ENCODE assay signal across 8 mouse cellular contexts in the genomic region with DNA sequence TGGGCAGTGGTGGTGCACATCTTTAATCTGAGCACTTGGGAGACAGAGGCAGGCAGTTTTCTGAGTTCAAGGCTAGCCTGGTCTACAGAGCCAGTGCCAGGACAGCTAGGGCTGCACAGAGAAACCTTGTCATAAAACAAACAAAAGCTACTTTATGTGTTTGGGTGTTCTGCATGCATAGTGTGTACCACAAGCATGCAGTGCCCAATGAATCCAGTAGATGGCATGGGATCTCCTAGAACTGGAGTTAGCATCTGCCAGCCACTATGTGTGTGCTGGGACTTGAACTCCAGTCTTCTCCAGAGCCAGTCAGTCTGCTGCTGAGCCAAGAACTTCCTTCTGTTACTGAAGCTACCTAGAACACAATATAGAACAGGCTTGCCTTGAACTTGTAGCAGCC. TPM values are rescaled to one million over a fixed set of nuclear protein-coding genes. Genes with fewer than 3 reads are reported as not detected.
A peak's percentile ranks its signal among the peaks of the same experiment; 100 is the strongest.
DNase-seq lines count a peak whose midpoint lies in the region; ATAC-seq and TF ChIP-seq lines count a peak whose summit lies in the region.

No protein-coding gene starts in this region.

- H3K4me1 ChIP-seq in heart, embryonic 16.5 days (ENCODE audit: control insufficient read depth, insufficient read depth, low read length), result peaks cover 28% of the 10 kb centered on the region
- H3K4me1 ChIP-seq in limb, embryonic 14.5 days (ENCODE audit: control insufficient read depth, insufficient read depth, low read length), result peaks cover 25% of the 10 kb centered on the region
- H3K4me1 ChIP-seq in midbrain, embryonic 16.5 days (ENCODE audit: control insufficient read depth, insufficient read depth, low read length), result peaks cover 42% of the 10 kb centered on the region

- no peak overlapping the region for H3K9ac ChIP-seq in heart, embryonic 16.5 days (ENCODE audit: low read length)
- H3K9ac ChIP-seq in limb, embryonic 14.5 days (ENCODE audit: low read depth, low read length, severe bottlenecking), result 0 out of 2 replicates have a peak overlapping the region, but pooled peaks have one; percentile 82
- H3K9ac ChIP-seq in midbrain, embryonic 16.5 days (ENCODE audit: low read depth, low read length), result no peak overlapping the region

- H3K9me3 ChIP-seq in heart, embryonic 16.5 days (replicated peaks; ENCODE audit: control insufficient read depth, low read length), result no peaks in the 10 kb centered on the region
- H3K9me3 ChIP-seq in limb, embryonic 14.5 days (ENCODE audit: control insufficient read depth, low read length), result no peaks in the 10 kb centered on the region
- H3K9me3 ChIP-seq in midbrain, embryonic 16.5 days (replicated peaks; ENCODE audit: control insufficient read depth, low read length, poor library complexity, severe bottlenecking), result no peaks in the 10 kb centered on the region

- DNase-seq in kidney, adult 9 months, result peak; percentile 63
- DNase-seq in kidney, adult 11 months, result no peak
- DNase-seq in ZHBTc4 (ENCODE audit: low read depth, low spot score), result peak; percentile 91
- no peak for DNase-seq in limb, embryonic 14.5 days (ENCODE audit: low spot score)
- no peak for DNase-seq in left cerebral cortex, adult 9 months (ENCODE audit: low spot score in 2 of 2)
- no peak for DNase-seq in layer of hippocampus, adult 9-11 months

- peaks cover 40% of the 10 kb centered on the region for H3K36me3 ChIP-seq in heart, embryonic 16.5 days (ENCODE audit: control insufficient read depth, insufficient read depth)
- H3K36me3 ChIP-seq in limb, embryonic 14.5 days (ENCODE audit: control insufficient read depth, insufficient read depth, low read length), result peaks cover 51% of the 10 kb centered on the region
- peaks cover 18% of the 10 kb centered on the region for H3K36me3 ChIP-seq in midbrain, embryonic 16.5 days (ENCODE audit: control insufficient read depth, insufficient read depth, low read length)

- no peak for TF ChIP-seq POLR2A in limb, embryonic 14.5 days (IDR thresholded peaks at IDR 0.05; ENCODE audit: borderline replicate concordance, extremely low read depth, insufficient read depth, insufficient read length)

- peak overlapping the region; percentile 78 for H3K4me2 ChIP-seq in heart, embryonic 16.5 days (ENCODE audit: low read depth, low read length)
- H3K4me2 ChIP-seq in limb, embryonic 14.5 days (replicated peaks; ENCODE audit: low read depth, low read length, severe bottlenecking), result peak overlapping the region; percentile 96
- H3K4me2 ChIP-seq in midbrain, embryonic 16.5 days (ENCODE audit: low read length), result peak overlapping the region; percentile 99

- H3K27me3 ChIP-seq in heart, embryonic 16.5 days (ENCODE audit: control insufficient read depth, insufficient read depth, low read length), result no peaks in the 10 kb centered on the region
- no peaks in the 10 kb centered on the region for H3K27me3 ChIP-seq in limb, embryonic 14.5 days (ENCODE audit: control insufficient read depth, insufficient read depth, low read length)
- no peaks in the 10 kb centered on the region for H3K27me3 ChIP-seq in midbrain, embryonic 16.5 days (ENCODE audit: control insufficient read depth, insufficient read depth, low read depth, low read length)

- no peak for ATAC-seq in heart, embryonic 16.5 days (replicated peaks; ENCODE audit: extremely low read depth, insufficient read depth, low FRiP score)
- no peak for ATAC-seq in limb, embryonic 14.5 days (ENCODE audit: low FRiP score, low read depth)
- ATAC-seq in midbrain, embryonic 16.5 days, result no peak

- H3K4me3 ChIP-seq in heart, embryonic 16.5 days (ENCODE audit: low read length), result peak overlapping the region; percentile 75
- peak overlapping the region; percentile 80 for H3K4me3 ChIP-seq in limb, embryonic 14.5 days (replicated peaks; ENCODE audit: low read length)
- peak overlapping the region; percentile 89 for H3K4me3 ChIP-seq in midbrain, embryonic 16.5 days (ENCODE audit: low read depth, low read length)

- H3K27ac ChIP-seq in heart, embryonic 16.5 days (ENCODE audit: low read length), result no peak overlapping the region
- H3K27ac ChIP-seq in limb, embryonic 14.5 days (replicated peaks; ENCODE audit: low read depth, low read length), result no peak overlapping the region
- H3K27ac ChIP-seq in midbrain, embryonic 16.5 days (ENCODE audit: low read length), result no peak overlapping the region

RNA-seq across cellular contexts. Expression of gene Dvl2, which starts 1.5 kb away (rescaled TPM):
- polyA plus RNA-seq in heart, embryonic 16.5 days (2015; fragmentation: Nextera tagmentation; extraction: Ambion mirVana), result 17.1 and 19.2 TPM in 2 replicates
- polyA plus RNA-seq in limb, embryonic 14.5 days (2012; rRNA removed), result 65.4 and 81.0 TPM in 2 replicates
- polyA plus RNA-seq in limb, embryonic 14.5 days (2014; fragmentation: Nextera tagmentation; extraction: Ambion mirVana), result 40.3 and 47.0 TPM in 2 replicates
- 21.9 and 26.1 TPM in 2 replicates for polyA plus RNA-seq in midbrain, embryonic 16.5 days (2015; fragmentation: Nextera tagmentation; extraction: Ambion mirVana)

RNA-seq across cellular contexts. Expression of gene Phf23, which starts 6.3 kb away (rescaled TPM):
- polyA plus RNA-seq in heart, embryonic 16.5 days (2015; fragmentation: Nextera tagmentation; extraction: Ambion mirVana), result 42.0 and 43.9 TPM in 2 replicates
- polyA plus RNA-seq in limb, embryonic 14.5 days (2012; rRNA removed), result 66.7 and 69.2 TPM in 2 replicates
- 51.7 and 60.5 TPM in 2 replicates for polyA plus RNA-seq in limb, embryonic 14.5 days (2014; fragmentation: Nextera tagmentation; extraction: Ambion mirVana)
- polyA plus RNA-seq in midbrain, embryonic 16.5 days (2015; fragmentation: Nextera tagmentation; extraction: Ambion mirVana), result 51.2 and 58.6 TPM in 2 replicates

RNA-seq across cellular contexts. Expression of gene Gabarap, which starts 10.9 kb away (rescaled TPM):
- 421 and 428 TPM in 2 replicates for polyA plus RNA-seq in heart, embryonic 16.5 days (2015; fragmentation: Nextera tagmentation; extraction: Ambion mirVana)
- 431 and 477 TPM in 2 replicates for polyA plus RNA-seq in limb, embryonic 14.5 days (2012; rRNA removed)
- 574 and 593 TPM in 2 replicates for polyA plus RNA-seq in limb, embryonic 14.5 days (2014; fragmentation: Nextera tagmentation; extraction: Ambion mirVana)
- 527 and 528 TPM in 2 replicates for polyA plus RNA-seq in midbrain, embryonic 16.5 days (2015; fragmentation: Nextera tagmentation; extraction: Ambion mirVana)

RNA-seq across cellular contexts. Expression of gene Acadvl, which starts 13.3 kb away (rescaled TPM):
- 276 and 298 TPM in 2 replicates for polyA plus RNA-seq in heart, embryonic 16.5 days (2015; fragmentation: Nextera tagmentation; extraction: Ambion mirVana)
- 52.9 and 55.4 TPM in 2 replicates for polyA plus RNA-seq in limb, embryonic 14.5 days (2012; rRNA removed)
- polyA plus RNA-seq in limb, embryonic 14.5 days (2014; fragmentation: Nextera tagmentation; extraction: Ambion mirVana), result 71.8 and 77.0 TPM in 2 replicates
- polyA plus RNA-seq in midbrain, embryonic 16.5 days (2015; fragmentation: Nextera tagmentation; extraction: Ambion mirVana), result 56.3 and 61.6 TPM in 2 replicates

RNA-seq across cellular contexts. Expression of gene Dlg4, which starts 14.9 kb away (rescaled TPM):
- polyA plus RNA-seq in heart, embryonic 16.5 days (2015; fragmentation: Nextera tagmentation; extraction: Ambion mirVana), result 4.6 and 4.7 TPM in 2 replicates
- polyA plus RNA-seq in limb, embryonic 14.5 days (2012; rRNA removed), result 89.6 and 99.8 TPM in 2 replicates
- polyA plus RNA-seq in limb, embryonic 14.5 days (2014; fragmentation: Nextera tagmentation; extraction: Ambion mirVana), result 9.7 and 10.0 TPM in 2 replicates
- 23.4 and 30.0 TPM in 2 replicates for polyA plus RNA-seq in midbrain, embryonic 16.5 days (2015; fragmentation: Nextera tagmentation; extraction: Ambion mirVana)

Comparison
In these comparisons a context has a peak if more than half of its experiments do, and no peak if none do; other contexts are left out.
1. DNase-seq: peak in kidney, adult 9 months (single experiment) and ZHBTc4 (single experiment); none in kidney, adult 11 months (single experiment), limb, embryonic 14.5 days (single experiment), left cerebral cortex, adult 9 months (0 of 2) and layer of hippocampus, adult 9-11 months (single experiment).
2. Peak in every context shown above with its lines, with median percentiles within 50 percentile points of each other: H3K4me2 ChIP-seq and H3K4me3 ChIP-seq.